Mouse (Mus musculus): ENCODE data around the gene Rtn1. TPM values are rescaled to one million over a fixed set of nuclear protein-coding genes. Genes with fewer than 3 reads are reported as not detected.

Rtn1 gene
- polyA plus RNA-seq, 1 experiment = 4.1 TPM

DNA sequence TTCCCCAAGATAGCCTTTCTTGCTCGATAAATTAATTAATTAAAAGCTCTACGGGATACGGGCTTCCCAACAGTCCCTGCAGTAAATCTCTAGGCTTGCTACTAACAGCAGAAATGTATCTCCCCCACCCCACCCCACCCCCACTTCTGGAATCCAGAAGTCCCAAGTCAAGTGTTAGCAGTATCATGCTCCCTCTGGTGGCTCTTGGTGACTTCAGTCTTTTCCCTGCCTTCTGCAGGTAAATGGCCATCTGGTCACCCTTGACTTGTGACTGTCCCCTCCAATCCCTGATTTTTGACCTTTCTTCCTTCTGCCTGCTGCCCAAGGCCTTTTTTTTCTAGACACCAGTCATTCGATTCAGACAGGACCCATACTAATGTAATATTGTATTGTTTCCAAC is 23.4 kb upstream of the Rtn1 start:
- H3K4me1 ChIP-seq (ENCODE audit: control insufficient read depth, insufficient read depth, insufficient read length, low read length) = no peaks in the 10 kb centered on the region
- WGBS = 84% methylated on average over 4 of the region's 4 CpGs
- no peak overlapping the region for H3K27ac ChIP-seq (ENCODE audit: insufficient read depth, low read depth, low read length)
- TF ChIP-seq CTCF (IDR thresholded peaks at IDR 0.05; ENCODE audit: extremely low read depth, insufficient read length, insufficient replicate concordance, low read depth, low read length) = no peak
- no peak for TF ChIP-seq POLR2A (IDR thresholded peaks at IDR 0.05; ENCODE audit: low read depth, low read length)
- no peak overlapping the region for H3K4me3 ChIP-seq (ENCODE audit: low read depth, low read length)
- no peaks in the 10 kb centered on the region for H3K27me3 ChIP-seq (ENCODE audit: control insufficient read depth, insufficient read depth, low read length)
- no peaks in the 10 kb centered on the region for H3K36me3 ChIP-seq (ENCODE audit: control insufficient read depth, insufficient read depth, low read length)

- H3K27ac ChIP-seq (ENCODE audit: insufficient read depth, low read depth, low read length) = no peak overlapping the region
- H3K4me1 ChIP-seq (ENCODE audit: control insufficient read depth, insufficient read depth, insufficient read length, low read length) = no peaks in the 10 kb centered on the region
- no peak overlapping the region for H3K4me3 ChIP-seq (ENCODE audit: low read depth, low read length)
- WGBS = 16% methylated on average over 11 of the region's 11 CpGs
- no peaks in the 10 kb centered on the region for H3K27me3 ChIP-seq (ENCODE audit: control insufficient read depth, insufficient read depth, low read length)
- no peaks in the 10 kb centered on the region for H3K36me3 ChIP-seq (ENCODE audit: control insufficient read depth, insufficient read depth, low read length)
- peak; percentile 65; the same call in 1 of the 2 replicates for TF ChIP-seq CTCF (IDR thresholded peaks at IDR 0.05; ENCODE audit: extremely low read depth, insufficient read length, insufficient replicate concordance, low read depth, low read length)
- no peak for TF ChIP-seq POLR2A (IDR thresholded peaks at IDR 0.05; ENCODE audit: low read depth, low read length)
Observed at GRCm38 (mm10) chr12:72427722-72428126, 18.9 kb upstream of the Rtn1 start.

DNA sequence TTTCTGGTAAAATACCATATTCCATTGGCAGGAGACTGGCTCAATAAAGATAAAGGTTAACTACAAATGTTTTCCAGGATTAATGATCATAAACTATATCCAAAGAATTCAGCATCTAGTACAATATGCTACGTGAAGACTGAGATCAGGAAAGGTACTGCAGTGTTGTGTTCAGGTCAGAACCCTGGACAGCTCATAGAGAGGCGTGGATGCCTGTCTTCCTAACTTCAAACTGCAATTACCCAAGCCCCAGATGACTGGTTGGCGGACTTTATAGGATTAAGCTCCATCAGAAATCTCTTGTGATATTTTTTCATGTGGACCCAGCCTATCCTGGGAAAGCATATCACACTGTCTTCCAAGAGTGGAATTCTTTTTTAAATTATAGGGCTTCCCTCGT is 13.8 kb upstream of the Rtn1 start:
- WGBS = 41% methylated on average over 4 of the region's 4 CpGs
- no peaks in the 10 kb centered on the region for H3K27me3 ChIP-seq (ENCODE audit: control insufficient read depth, insufficient read depth, low read length)
- no peaks in the 10 kb centered on the region for H3K36me3 ChIP-seq (ENCODE audit: control insufficient read depth, insufficient read depth, low read length)
- H3K4me1 ChIP-seq (ENCODE audit: control insufficient read depth, insufficient read depth, insufficient read length, low read length) = no peaks in the 10 kb centered on the region
- no peak overlapping the region for H3K27ac ChIP-seq (ENCODE audit: insufficient read depth, low read depth, low read length)
- no peak for TF ChIP-seq POLR2A (IDR thresholded peaks at IDR 0.05; ENCODE audit: low read depth, low read length)
- TF ChIP-seq CTCF (IDR thresholded peaks at IDR 0.05; ENCODE audit: extremely low read depth, insufficient read length, insufficient replicate concordance, low read depth, low read length) = no peak
- no peak overlapping the region for H3K4me3 ChIP-seq (ENCODE audit: low read depth, low read length)

GRCm38 (mm10) chr12:72417762-72418161 is 8.9 kb upstream of the Rtn1 start:
- peak; percentile 12; the same call in 1 of the 2 replicates for TF ChIP-seq CTCF (IDR thresholded peaks at IDR 0.05; ENCODE audit: extremely low read depth, insufficient read length, insufficient replicate concordance, low read depth, low read length)
- no peak for TF ChIP-seq POLR2A (IDR thresholded peaks at IDR 0.05; ENCODE audit: low read depth, low read length)
- Histone ChIP-seq H3K4me1 (ENCODE audit: control insufficient read depth, insufficient read depth, insufficient read length, low read length) (no peaks in the 10 kb centered on the region), H3K36me3 (ENCODE audit: control insufficient read depth, insufficient read depth, low read length) (no peaks in the 10 kb centered on the region), H3K4me3 (ENCODE audit: low read depth, low read length) (no peak overlapping the region), H3K27ac (ENCODE audit: insufficient read depth, low read depth, low read length) (no peak overlapping the region), H3K27me3 (ENCODE audit: control insufficient read depth, insufficient read depth, low read length) (no peaks in the 10 kb centered on the region)
- 30% methylated on average over 3 of the region's 3 CpGs for WGBS

GRCm38 (mm10) chr12:72408111-72408891 is 553 bp downstream of the Rtn1 start:
- no peaks in the 10 kb centered on the region for H3K36me3 ChIP-seq (ENCODE audit: control insufficient read depth, insufficient read depth, low read length)
- H3K27ac ChIP-seq (ENCODE audit: insufficient read depth, low read depth, low read length) = no peak overlapping the region
- TF ChIP-seq CTCF (IDR thresholded peaks at IDR 0.05; ENCODE audit: extremely low read depth, insufficient read length, insufficient replicate concordance, low read depth, low read length) (no peak), POLR2A (IDR thresholded peaks at IDR 0.05; ENCODE audit: low read depth, low read length) (no peak)
- H3K4me3 ChIP-seq (ENCODE audit: low read depth, low read length) = peak overlapping the region; percentile 55
- no peaks in the 10 kb centered on the region for H3K4me1 ChIP-seq (ENCODE audit: control insufficient read depth, insufficient read depth, insufficient read length, low read length)
- H3K27me3 ChIP-seq (ENCODE audit: control insufficient read depth, insufficient read depth, low read length) = peaks cover 23% of the 10 kb centered on the region
- under 1% methylated on average over 63 of the region's 63 CpGs for WGBS

- Histone ChIP-seq H3K27ac (ENCODE audit: insufficient read depth, low read depth, low read length) (no peak overlapping the region), H3K27me3 (ENCODE audit: control insufficient read depth, insufficient read depth, low read length) (peaks cover 23% of the 10 kb centered on the region), H3K4me3 (ENCODE audit: low read depth, low read length) (peak overlapping the region; percentile 55), H3K4me1 (ENCODE audit: control insufficient read depth, insufficient read depth, insufficient read length, low read length) (no peaks in the 10 kb centered on the region), H3K36me3 (ENCODE audit: control insufficient read depth, insufficient read depth, low read length) (no peaks in the 10 kb centered on the region)
- no peak for TF ChIP-seq POLR2A (IDR thresholded peaks at IDR 0.05; ENCODE audit: low read depth, low read length)
- WGBS = 3% methylated on average over 17 of the region's 17 CpGs
Observed at GRCm38 (mm10) chr12:72407721-72408110, 1.1 kb downstream of the Rtn1 start.

DNA sequence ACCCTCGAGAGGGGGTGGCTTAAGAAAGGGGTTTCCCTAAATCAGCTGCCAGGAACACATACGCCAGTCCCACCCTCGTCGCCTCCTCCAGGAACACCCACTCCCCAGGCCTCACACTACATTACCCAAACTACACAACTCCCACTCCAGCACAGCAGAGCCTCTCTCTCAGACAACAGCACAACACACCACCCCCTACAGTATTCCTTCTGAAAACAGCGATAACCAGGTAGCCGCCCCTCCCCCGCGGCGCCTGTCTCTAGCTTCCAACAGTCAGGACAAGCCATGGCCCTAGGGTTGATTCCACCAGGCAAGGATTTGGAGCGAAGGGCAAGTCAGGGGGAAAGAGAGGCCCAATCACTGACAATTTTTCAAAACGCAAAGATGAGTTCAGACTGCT is 1.7 kb downstream of the Rtn1 start:
- H3K4me3 ChIP-seq (ENCODE audit: low read depth, low read length) = peak overlapping the region; percentile 40
- H3K4me1 ChIP-seq (ENCODE audit: control insufficient read depth, insufficient read depth, insufficient read length, low read length) = no peaks in the 10 kb centered on the region
- peaks cover 23% of the 10 kb centered on the region for H3K27me3 ChIP-seq (ENCODE audit: control insufficient read depth, insufficient read depth, low read length)
- TF ChIP-seq CTCF (IDR thresholded peaks at IDR 0.05; ENCODE audit: extremely low read depth, insufficient read length, insufficient replicate concordance, low read depth, low read length) = no peak
- no peak for TF ChIP-seq POLR2A (IDR thresholded peaks at IDR 0.05; ENCODE audit: low read depth, low read length)
- 21% methylated on average over 11 of the region's 11 CpGs for WGBS
- no peak overlapping the region for H3K27ac ChIP-seq (ENCODE audit: insufficient read depth, low read depth, low read length)
- H3K36me3 ChIP-seq (ENCODE audit: control insufficient read depth, insufficient read depth, low read length) = no peaks in the 10 kb centered on the region

Data from small intestine, adult 2 months (tissue).